8 mouse cellular contexts compared by ENCODE assay signal in genomic region chr6:122874720-122875389, GRCm38 (mm10). TPM values are rescaled to one million over a fixed set of nuclear protein-coding genes. Genes with fewer than 3 reads are reported as not detected.
A peak's percentile ranks its signal among the peaks of the same experiment; 100 is the strongest.
DNase-seq lines count a peak whose midpoint lies in the region; ATAC-seq and TF ChIP-seq lines count a peak whose summit lies in the region.

No protein-coding gene starts in this region.

- TF ChIP-seq POLR2A in myocyte (IDR thresholded peaks at IDR 0.05; ENCODE audit: insufficient read length, low read depth), result no peak

- ATAC-seq in heart, postnatal 0 days (ENCODE audit: insufficient read depth, low read depth), result peak; percentile 75
- ATAC-seq in embryonic facial prominence, embryonic 15.5 days (ENCODE audit: insufficient number of reproducible peaks, low FRiP score, low TSS enrichment, low read depth), result peak; percentile 62; the same call in 1 of the 2 replicates
- ATAC-seq in limb, embryonic 12.5 days (ENCODE audit: insufficient number of reproducible peaks, insufficient read depth, low FRiP score, low TSS enrichment, low read depth), result peak; percentile 53; the same call in 1 of the 2 replicates

- peak overlapping the region; percentile 79 for H3K4me2 ChIP-seq in heart, postnatal 0 days (ENCODE audit: low read depth, low read length)
- H3K4me2 ChIP-seq in embryonic facial prominence, embryonic 15.5 days (replicated peaks), result peak overlapping the region; percentile 50
- peak overlapping the region; percentile 61 for H3K4me2 ChIP-seq in limb, embryonic 12.5 days
- peak overlapping the region; percentile 77 for H3K4me2 ChIP-seq in myocyte (ENCODE audit: low read depth)

- H3K27me3 ChIP-seq in heart, postnatal 0 days (ENCODE audit: control insufficient read depth, insufficient read depth, low read length), result no peaks in the 10 kb centered on the region
- H3K27me3 ChIP-seq in embryonic facial prominence, embryonic 15.5 days, result no peaks in the 10 kb centered on the region
- H3K27me3 ChIP-seq in limb, embryonic 12.5 days, result peaks cover 2% of the 10 kb centered on the region; the same call in 1 of the 2 replicates
- no peaks in the 10 kb centered on the region for H3K27me3 ChIP-seq in myocyte (ENCODE audit: control insufficient read depth, insufficient read depth, insufficient read length)

- H3K36me3 ChIP-seq in heart, postnatal 0 days (replicated peaks; ENCODE audit: control insufficient read depth, insufficient read depth, low read length), result peaks cover 18% of the 10 kb centered on the region
- H3K36me3 ChIP-seq in embryonic facial prominence, embryonic 15.5 days, result peaks cover 12% of the 10 kb centered on the region; the same call in 1 of the 2 replicates
- H3K36me3 ChIP-seq in limb, embryonic 12.5 days, result peaks cover 34% of the 10 kb centered on the region
- peaks cover 20% of the 10 kb centered on the region for H3K36me3 ChIP-seq in myocyte (ENCODE audit: control insufficient read depth, insufficient read depth)

- TF ChIP-seq EP300 in heart, postnatal 0 days (IDR thresholded peaks at IDR 0.05; ENCODE audit: low read depth), result no peak

- H3K27ac ChIP-seq in heart, postnatal 0 days (ENCODE audit: low read depth), result peak overlapping the region; percentile 92
- peak overlapping the region; percentile 91 for H3K27ac ChIP-seq in embryonic facial prominence, embryonic 15.5 days (replicated peaks)
- H3K27ac ChIP-seq in limb, embryonic 12.5 days, result peak overlapping the region; percentile 90

- peak overlapping the region; percentile 21 for H3ac ChIP-seq in myocyte (ENCODE audit: control insufficient read depth, insufficient read length)

- TF ChIP-seq CTCF in heart, postnatal 0 days (IDR thresholded peaks at IDR 0.05; ENCODE audit: low read depth), result no peak

- H3K4me1 ChIP-seq in heart, postnatal 0 days (ENCODE audit: control insufficient read depth, insufficient read depth), result peaks cover 12% of the 10 kb centered on the region
- peaks cover 13% of the 10 kb centered on the region for H3K4me1 ChIP-seq in embryonic facial prominence, embryonic 15.5 days
- peaks cover 5% of the 10 kb centered on the region for H3K4me1 ChIP-seq in limb, embryonic 12.5 days (replicated peaks)

- H3K9ac ChIP-seq in heart, postnatal 0 days (replicated peaks; ENCODE audit: low read depth, low read length), result peak overlapping the region; percentile 92
- H3K9ac ChIP-seq in embryonic facial prominence, embryonic 15.5 days, result peak overlapping the region; percentile 89
- peak overlapping the region; percentile 78 for H3K9ac ChIP-seq in limb, embryonic 12.5 days (replicated peaks)

- 1% methylated on average over 31 of the region's 31 CpGs for WGBS in heart, postnatal 0 days
- WGBS in embryonic facial prominence, embryonic 15.5 days, result under 1% methylated on average over 31 of the region's 31 CpGs
- 1% methylated on average over 31 of the region's 31 CpGs for WGBS in limb, embryonic 12.5 days

- peak overlapping the region; percentile 98 for H3K4me3 ChIP-seq in heart, postnatal 0 days (ENCODE audit: low read depth, low read length)
- H3K4me3 ChIP-seq in embryonic facial prominence, embryonic 15.5 days (replicated peaks), result peak overlapping the region; percentile 91
- peak overlapping the region; percentile 81 for H3K4me3 ChIP-seq in limb, embryonic 12.5 days (replicated peaks)
- peak overlapping the region; percentile 70 for H3K4me3 ChIP-seq in myocyte

- DNase-seq in heart, postnatal 0 days (ENCODE audit: low spot score), result peak; percentile 44
- DNase-seq in heart, adult 18-20 months, result no peak
- DNase-seq in MN1 (ENCODE audit: low spot score), result peak; percentile 62
- no peak for DNase-seq in c-Kit-positive CD71-positive TER-119-positive erythroid progenitor cells, embryonic 14.5 days (ENCODE audit: low spot score)
- no peak for DNase-seq in layer of hippocampus, postnatal 36 days

- peaks cover 54% of the 10 kb centered on the region for H3K79me2 ChIP-seq in myocyte (ENCODE audit: control insufficient read depth, insufficient read depth)

- no peaks in the 10 kb centered on the region for H3K9me3 ChIP-seq in heart, postnatal 0 days (replicated peaks; ENCODE audit: control insufficient read depth, low read length)
- no peaks in the 10 kb centered on the region for H3K9me3 ChIP-seq in embryonic facial prominence, embryonic 15.5 days (replicated peaks)
- no peaks in the 10 kb centered on the region for H3K9me3 ChIP-seq in limb, embryonic 12.5 days

TF ChIP-seq in myocyte, 11 proteins besides CTCF, POLR2A, EP300 and RAD21:
- no peak for TF ChIP-seq POLR2AphosphoS2 (IDR thresholded peaks at IDR 0.05; ENCODE audit: insufficient read length, low read depth)
- TF ChIP-seq CEBPB (IDR thresholded peaks at IDR 0.05; ENCODE audit: insufficient read depth, poor library complexity, severe bottlenecking), result no peak
- TF ChIP-seq MYOD1 (IDR thresholded peaks at IDR 0.05; ENCODE audit: control insufficient read depth in 1 of 3, insufficient read length in 2 of 3, low read depth in 2 of 3), result no peak
- no peak for TF ChIP-seq SRF (IDR thresholded peaks at IDR 0.05; ENCODE audit: control insufficient read depth, insufficient read length, low read depth)
- TF ChIP-seq USF1 (IDR thresholded peaks at IDR 0.05; ENCODE audit: low read depth), result no peak
- TF ChIP-seq MYOG (IDR thresholded peaks at IDR 0.05; ENCODE audit: control insufficient read depth in 1 of 3, insufficient read depth in 1 of 3, insufficient read length in 2 of 3, low read depth in 2 of 3), result peak in 1 of 3 experiments; percentile 20

RNA-seq across cellular contexts. Expression of gene Necap1, which starts 0.6 kb away (rescaled TPM):
- 37.7 and 40.3 TPM in 2 replicates for total RNA-seq in heart, postnatal 0 days (2014; rRNA removed; ENCODE audit: low replicate concordance)
- 35.9 and 37.0 TPM in 2 replicates for polyA plus RNA-seq in heart, postnatal 0 days (2015; fragmentation: Nextera tagmentation; extraction: Ambion mirVana)
- total RNA-seq in heart, adult 18-20 months (2021), result 10 to 100 TPM; 20.7 to 24.3 TPM
- 54.5 and 57.0 TPM in 2 replicates for polyA plus RNA-seq in embryonic facial prominence, embryonic 15.5 days (2015; fragmentation: Nextera tagmentation; extraction: Ambion mirVana)
- polyA plus RNA-seq in limb, embryonic 12.5 days (2016; fragmentation: Nextera tagmentation; extraction: Ambion mirVana), result 61.8 and 64.8 TPM in 2 replicates
- polyA plus RNA-seq in myocyte (2012; fragmentation: generic; extraction: Trizol), result 21.9 TPM
- total RNA-seq in layer of hippocampus, postnatal 36 days (2021), result 100 to 1,000 TPM; 205 to 211 TPM

RNA-seq across cellular contexts. Expression of gene C3ar1, which starts 18.9 kb away (rescaled TPM):
- 0.46 and 2.9 TPM in 2 replicates for total RNA-seq in heart, postnatal 0 days (2014; rRNA removed; ENCODE audit: low replicate concordance)
- polyA plus RNA-seq in heart, postnatal 0 days (2015; fragmentation: Nextera tagmentation; extraction: Ambion mirVana), result 2.3 and 2.4 TPM in 2 replicates
- 1 to 10 TPM; 1.3 to 1.6 TPM for total RNA-seq in heart, adult 18-20 months (2021)
- polyA plus RNA-seq in embryonic facial prominence, embryonic 15.5 days (2015; fragmentation: Nextera tagmentation; extraction: Ambion mirVana), result 4.0 and 4.1 TPM in 2 replicates
- polyA plus RNA-seq in limb, embryonic 12.5 days (2016; fragmentation: Nextera tagmentation; extraction: Ambion mirVana), result 1.6 and 2.3 TPM in 2 replicates
- 0.19 TPM for polyA plus RNA-seq in myocyte (2012; fragmentation: generic; extraction: Trizol)
- under 1 TPM; 0.47 to 0.63 TPM for total RNA-seq in layer of hippocampus, postnatal 36 days (2021)

RNA-seq across cellular contexts. Expression of gene Clec4a1, which starts 46.8 kb away (rescaled TPM):
- 0.54 TPM in 1 of 2 replicates, not detected in the other for total RNA-seq in heart, postnatal 0 days (2014; rRNA removed; ENCODE audit: low replicate concordance)
- polyA plus RNA-seq in heart, postnatal 0 days (2015; fragmentation: Nextera tagmentation; extraction: Ambion mirVana), result 1.8 and 2.0 TPM in 2 replicates
- total RNA-seq in heart, adult 18-20 months (2021), result 1 to 10 TPM; 4.0 to 4.1 TPM
- 5.7 and 6.5 TPM in 2 replicates for polyA plus RNA-seq in embryonic facial prominence, embryonic 15.5 days (2015; fragmentation: Nextera tagmentation; extraction: Ambion mirVana)
- 0.84 and 0.95 TPM in 2 replicates for polyA plus RNA-seq in limb, embryonic 12.5 days (2016; fragmentation: Nextera tagmentation; extraction: Ambion mirVana)
- polyA plus RNA-seq in myocyte (2012; fragmentation: generic; extraction: Trizol), result not detected
- total RNA-seq in layer of hippocampus, postnatal 36 days (2021), result under 1 TPM in 1 of 2 experiments, not detected in 1; 0.88 TPM

RNA-seq across cellular contexts. Expression of gene Foxj2, which starts 55.1 kb away (rescaled TPM):
- 17.8 TPM in 2 replicates for total RNA-seq in heart, postnatal 0 days (2014; rRNA removed; ENCODE audit: low replicate concordance)
- polyA plus RNA-seq in heart, postnatal 0 days (2015; fragmentation: Nextera tagmentation; extraction: Ambion mirVana), result 4.4 and 4.5 TPM in 2 replicates
- total RNA-seq in heart, adult 18-20 months (2021), result 10 to 100 TPM; 31.7 to 33.5 TPM
- polyA plus RNA-seq in embryonic facial prominence, embryonic 15.5 days (2015; fragmentation: Nextera tagmentation; extraction: Ambion mirVana), result 7.4 and 8.3 TPM in 2 replicates
- 4.6 and 6.0 TPM in 2 replicates for polyA plus RNA-seq in limb, embryonic 12.5 days (2016; fragmentation: Nextera tagmentation; extraction: Ambion mirVana)
- polyA plus RNA-seq in myocyte (2012; fragmentation: generic; extraction: Trizol), result 9.7 TPM
- total RNA-seq in layer of hippocampus, postnatal 36 days (2021), result 10 to 100 TPM; 26.5 to 30.3 TPM

Comparison
In these comparisons a context has a peak if more than half of its experiments do, and no peak if none do; other contexts are left out.
1. DNase-seq: peak in heart, postnatal 0 days (single experiment) and MN1 (single experiment); none in heart, adult 18-20 months (0 of 2), c-Kit-positive CD71-positive TER-119-positive erythroid progenitor cells, embryonic 14.5 days (single experiment) and layer of hippocampus, postnatal 36 days (0 of 2).
2. Peak in every context shown above with its lines, with median percentiles within 50 percentile points of each other: ATAC-seq, H3K27ac ChIP-seq, H3K4me2 ChIP-seq, H3K4me3 ChIP-seq and H3K9ac ChIP-seq.